8 mouse cellular contexts compared by ENCODE assay signal in the genomic region with DNA sequence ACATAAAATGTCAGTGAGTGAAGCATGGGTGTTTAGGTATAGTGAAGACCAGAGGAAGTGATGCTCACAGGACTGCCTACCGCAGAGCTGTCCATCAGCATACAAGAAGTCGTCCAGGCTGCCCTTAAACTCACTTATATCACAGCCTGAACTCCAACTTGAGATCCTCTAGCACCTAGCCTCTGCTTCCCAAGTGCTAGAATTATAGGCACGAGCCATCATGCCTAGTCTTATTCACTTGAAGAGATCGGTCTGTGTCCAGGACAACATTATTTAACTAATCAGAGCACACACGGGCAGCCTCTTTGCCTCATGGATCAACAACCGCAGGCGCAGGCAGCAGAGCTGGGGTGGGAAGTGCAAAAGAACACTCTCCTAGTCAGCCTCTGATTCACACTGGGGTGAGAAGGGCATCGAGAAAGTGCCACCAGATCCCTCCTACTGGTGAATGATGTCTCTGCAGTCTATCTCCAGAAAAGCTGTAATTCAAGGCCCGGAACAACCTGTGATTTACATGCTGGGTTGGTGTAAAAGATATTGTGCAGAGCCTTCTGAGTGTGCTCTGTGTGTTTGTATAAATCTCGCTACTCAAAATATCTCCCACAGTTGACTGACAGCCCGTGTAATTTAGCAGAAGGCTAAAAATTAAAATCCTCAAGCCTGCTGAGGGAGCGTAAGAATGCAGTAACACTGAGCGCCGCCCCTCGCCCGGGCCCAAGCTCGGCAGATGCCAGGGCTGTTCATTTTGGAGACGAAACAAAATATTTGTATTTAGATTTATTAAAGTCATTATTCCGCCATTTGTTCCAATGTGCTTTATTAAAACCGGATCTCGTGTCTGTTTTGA.
DNase-seq lines count a peak whose midpoint lies in the region; ATAC-seq lines count a peak whose summit lies in the region.

No protein-coding gene starts in this region.

- DNase-seq in MEL-GATA-1-ER (ENCODE audit: extremely low read depth, low read depth), result peak; percentile 54
- DNase-seq in cerebellum, adult 18-20 months, result peak; percentile 63 to 68
- peak; percentile 73 for DNase-seq in hindlimb bud, embryonic 11.5 days (ENCODE audit: extremely low spot score, low read depth, low spot score)
- DNase-seq in left cerebral cortex, adult 9 months (ENCODE audit: low spot score in 2 of 2), result peak; percentile 53 to 66
- DNase-seq in right cerebral cortex, postnatal 25 days, result peak; percentile 38
- DNase-seq in urinary bladder, postnatal 25 days (ENCODE audit: low spot score), result no peak

- ATAC-seq in frontal cortex, adult (ENCODE audit: low TSS enrichment), result peak; percentile 71
- peak; percentile 87 for ATAC-seq in megakaryocyte progenitor cell, adult 5-6 weeks (replicated peaks; ENCODE audit: poor library complexity)
